In the genomic region with DNA sequence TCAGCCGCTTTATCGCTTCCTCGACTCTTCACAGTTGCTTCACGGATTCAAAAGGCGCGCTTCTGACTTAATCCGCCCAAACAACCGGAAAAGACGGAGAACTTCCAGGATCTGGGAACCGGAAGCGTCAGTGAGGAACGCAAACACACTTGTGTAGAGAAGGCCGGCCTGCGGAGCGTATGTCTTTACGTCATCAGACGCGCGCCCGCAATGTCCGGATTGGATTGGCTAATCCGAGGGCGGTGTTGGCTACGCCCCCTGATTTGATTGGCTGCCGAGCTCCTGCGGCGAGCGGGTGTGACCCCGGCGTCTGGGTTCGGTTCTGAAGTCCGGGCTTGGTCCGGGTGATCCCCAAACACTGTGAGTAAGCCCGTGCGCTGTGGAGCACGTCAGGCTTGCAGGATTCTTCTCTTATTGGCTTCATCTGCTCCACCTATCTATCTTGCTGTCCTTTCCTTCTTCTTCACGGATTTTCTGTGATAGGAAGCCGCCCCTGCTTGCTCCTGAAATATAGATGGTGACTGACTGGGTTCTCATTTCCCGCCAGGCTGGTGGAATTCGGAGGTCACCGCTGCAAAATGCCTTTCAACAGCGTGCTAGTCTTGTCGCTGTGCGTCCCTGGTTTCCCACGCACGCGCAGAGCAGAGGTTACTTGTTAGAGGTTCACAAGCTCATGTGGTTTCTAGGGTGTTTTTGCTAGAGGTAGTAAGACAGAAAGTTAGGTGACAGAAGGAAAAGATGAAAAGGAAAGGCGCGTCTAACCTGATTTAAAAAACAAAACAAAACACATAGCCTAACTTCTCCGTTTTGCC, we compare ENCODE assay signal across 8 mouse cellular contexts. TPM values are rescaled to one million over a fixed set of nuclear protein-coding genes. Genes with fewer than 3 reads are reported as not detected.
DNase-seq lines count a peak whose midpoint lies in the region; ATAC-seq lines count a peak whose summit lies in the region.

A gene (plus strand): TSS at position 266 of the 812 bp plus-strand sequence.
A gene (minus strand): TSS at position 628 of the 812 bp plus-strand sequence.

- H3K4me2 ChIP-seq in intestine, embryonic 14.5 days (ENCODE audit: low read length) = peak within 1 kb of the TSS; percentile 73

- peak within 1 kb of the TSS; percentile 80 for H3K4me3 ChIP-seq in intestine, embryonic 14.5 days (ENCODE audit: low read depth, low read length)

- H3K36me3 ChIP-seq in intestine, embryonic 14.5 days (ENCODE audit: control insufficient read depth, insufficient read depth, low read length) = peaks cover 20% of the 10 kb centered on the region

- peak; percentile 100 for ATAC-seq in intestine, embryonic 14.5 days (replicated peaks; ENCODE audit: low FRiP score, low TSS enrichment, low read depth)

- H3K4me1 ChIP-seq in intestine, embryonic 14.5 days (replicated peaks; ENCODE audit: control insufficient read depth, insufficient read depth, low read length) = peaks cover 5% of the 10 kb centered on the region; the same call in 1 of the 2 replicates

- DNase-seq in adrenal gland, adult 18-20 months (ENCODE audit: low spot score in 2 of 2) = peak; percentile 94 to 95
- DNase-seq in embryo, embryonic 11 days = peak; percentile 99
- DNase-seq in gastrocnemius, postnatal 25 days = peak; percentile 97
- DNase-seq in intestine, embryonic 14.5 days (ENCODE audit: low spot score) = peak; percentile 98
- peak; percentile 99 to 100 for DNase-seq in left cerebral cortex, postnatal 14 days (ENCODE audit: low spot score in 2 of 2)
- peak; percentile 98 for DNase-seq in mesoderm, embryonic 11.5 days (ENCODE audit: low read depth, low spot score)
- peak; percentile 99 to 100 for DNase-seq in right cerebral cortex, postnatal 36 days (ENCODE audit: low spot score in 2 of 2)
- peak; percentile 94 for DNase-seq in yolk sac, embryonic 10.5 days (ENCODE audit: low spot score)

- WGBS in intestine, embryonic 14.5 days = under 1% methylated on average over 50 of the region's 50 CpGs

- intact Hi-C loops in left cerebral cortex, postnatal 14 days (cut with DNase I) = no loop called here

- H3K9me3 ChIP-seq in intestine, embryonic 14.5 days (ENCODE audit: control insufficient read depth, low read length) = no peaks in the 10 kb centered on the region

- H3K9ac ChIP-seq in intestine, embryonic 14.5 days (ENCODE audit: low read length) = peak within 1 kb of the TSS; percentile 70

- H3K27ac ChIP-seq in intestine, embryonic 14.5 days (ENCODE audit: low read depth) = peak within 1 kb of the TSS; percentile 94

- H3K27me3 ChIP-seq in intestine, embryonic 14.5 days (replicated peaks; ENCODE audit: control insufficient read depth, insufficient read depth, low read length) = no peaks in the 10 kb centered on the region

RNA-seq across cellular contexts. Expression of the first gene that starts in this region (rescaled TPM):
- 100 to 1,000 TPM; 148 to 173 TPM for total RNA-seq in adrenal gland, adult 18-20 months (2021)
- total RNA-seq in gastrocnemius, postnatal 25 days (2021) = 10 to 100 TPM; 63.3 to 68.0 TPM
- 38.6 and 39.8 TPM in 2 replicates for polyA plus RNA-seq in intestine, embryonic 14.5 days (2014; fragmentation: Nextera tagmentation; extraction: Ambion mirVana)
- total RNA-seq in left cerebral cortex, postnatal 14 days (2021) = 10 to 100 TPM; 40.5 to 41.1 TPM

RNA-seq across cellular contexts. Expression of the second gene that starts in this region (rescaled TPM):
- 1 to 10 TPM; 5.9 to 8.1 TPM for total RNA-seq in adrenal gland, adult 18-20 months (2021)
- total RNA-seq in gastrocnemius, postnatal 25 days (2021) = 1 to 10 TPM; 2.9 to 3.4 TPM
- 22.6 and 23.9 TPM in 2 replicates for polyA plus RNA-seq in intestine, embryonic 14.5 days (2014; fragmentation: Nextera tagmentation; extraction: Ambion mirVana)
- total RNA-seq in left cerebral cortex, postnatal 14 days (2021) = 1 to 10 TPM; 4.9 to 6.0 TPM

Comparison
In these comparisons a context has a peak if more than half of its experiments do, and no peak if none do; other contexts are left out.
1. Peak in every context shown above with its lines: DNase-seq, ATAC-seq, H3K4me3 ChIP-seq and H3K27ac ChIP-seq.